Mouse (Mus musculus) adrenal gland, adult 18-20 months (tissue): ENCODE data around the gene Sumf1. TPM values are rescaled to one million over a fixed set of nuclear protein-coding genes. Genes with fewer than 3 reads are reported as not detected.

Experiments
- DNase-seq, 2 experiments: peaks; one replicate each; pipeline ENCODE4 v3.0.0; 2021 to 2022; ENCODE audit warnings: low spot score in 2 of 2
- total RNA-seq, 2 experiments: library from RNA; stranded (reverse); gene quantifications; 1 replicate in 1 of 2; 2 replicates in 1 of 2; pipeline ENCODE4 v1.2.3; 2021

Gene Sumf1
- total RNA-seq, 2 experiments from 2014 or later: 33.1 to 42.5 TPM

- DNase-seq: no peak
These were observed 26.8 kb upstream of the Sumf1 start for GRCm38 (mm10) chr6:108211896-108212880.

GRCm38 (mm10) chr6:108206914-108207566, 21.7 kb upstream of the Sumf1 start:
- DNase-seq: no peak

- DNase-seq: no peak
These were observed 20.8 kb upstream of the Sumf1 start for GRCm38 (mm10) chr6:108206145-108206544.

GRCm38 (mm10) chr6:108204322-108204721, 18.9 kb upstream of the Sumf1 start:
- DNase-seq: no peak

- DNase-seq: no peak
These were observed 12.9 kb upstream of the Sumf1 start for GRCm38 (mm10) chr6:108198286-108198685.

- DNase-seq: no peak
These were observed 11.7 kb upstream of the Sumf1 start for GRCm38 (mm10) chr6:108197117-108197516.

- no peak for DNase-seq
These were observed 11.3 kb upstream of the Sumf1 start for GRCm38 (mm10) chr6:108196665-108197064.

GRCm38 (mm10) chr6:108192632-108193031, 7.2 kb upstream of the Sumf1 start:
- no peak for DNase-seq

GRCm38 (mm10) chr6:108190690-108191089, 5.3 kb upstream of the Sumf1 start:
- DNase-seq: no peak

- no peak for DNase-seq
These were observed 265 bp upstream of the Sumf1 start for GRCm38 (mm10) chr6:108185685-108186009.

- no peak for DNase-seq
These were observed 6.3 kb downstream of the Sumf1 start for GRCm38 (mm10) chr6:108179087-108179486.

GRCm38 (mm10) chr6:108174181-108174580, 11.2 kb downstream of the Sumf1 start:
- DNase-seq: no peak

GRCm38 (mm10) chr6:108172219-108172618, 13.2 kb downstream of the Sumf1 start:
- no peak for DNase-seq

- no peak for DNase-seq
These were observed 15.9 kb downstream of the Sumf1 start for GRCm38 (mm10) chr6:108169466-108169865.

GRCm38 (mm10) chr6:108168723-108169122, 16.7 kb downstream of the Sumf1 start:
- DNase-seq: no peak

- DNase-seq: no peak
These were observed 17.3 kb downstream of the Sumf1 start for GRCm38 (mm10) chr6:108167946-108168680.

GRCm38 (mm10) chr6:108165598-108165997, 19.8 kb downstream of the Sumf1 start:
- DNase-seq: no peak

- DNase-seq: no peak
These were observed 20.4 kb downstream of the Sumf1 start for GRCm38 (mm10) chr6:108164935-108165334.

- no peak for DNase-seq
These were observed 24.8 kb downstream of the Sumf1 start for GRCm38 (mm10) chr6:108160608-108161007.

- DNase-seq: no peak
These were observed 28.5 kb downstream of the Sumf1 start for GRCm38 (mm10) chr6:108156881-108157280.

GRCm38 (mm10) chr6:108154243-108154642, 31.1 kb downstream of the Sumf1 start:
- DNase-seq: no peak
